Mouse (Mus musculus) liver, postnatal 0 days (tissue): ENCODE results near the gene Gm9803.

Experiments used
- CTCF ChIP-seq: sonication (generic); IDR thresholded peaks from 2 replicates; pipeline ENCODE4 v1.5.1; 2016; ENCODE audit warnings: antibody characterized with exemption, low read depth
- EP300 ChIP-seq: IDR thresholded peaks from 2 replicates; pipeline ENCODE4 v1.6.1; 2016; ENCODE audit warnings: antibody characterized with exemption, low read depth, mild to moderate bottlenecking

GRCm38 (mm10) chr10:43516992-43517660 lies 6.8 kb upstream of the Gm9803 start:
- TF ChIP-seq CTCF (no peak), EP300 (no peak)
